Mouse (Mus musculus): ENCODE results near the gene Actg1. TPM values are rescaled to one million over a fixed set of nuclear protein-coding genes. Genes with fewer than 3 reads are reported as not detected.

The Actg1 gene
- polyA plus RNA-seq (2012; rRNA removed): 1,539 and 1,751 TPM in 2 replicates

- under 1% methylated on average over 102 of the region's 103 CpGs for WGBS
- no peak for DNase-seq (ENCODE audit: low read depth, low spot score)
Observed at GRCm38 (mm10) chr11:120347791-120348683, at the start of gene Actg1. Gene Actg1 (minus strand): TSS chr11:120348542.

- no peak for DNase-seq (ENCODE audit: low read depth, low spot score)
- WGBS: 78% methylated on average over 2 of the region's 2 CpGs
Observed at GRCm38 (mm10) chr11:120397602-120398001, 49.3 kb upstream of the Actg1 start.

- 74% methylated on average over 4 of the region's 4 CpGs for WGBS
- DNase-seq (ENCODE audit: low read depth, low spot score): no peak
Observed at GRCm38 (mm10) chr11:120395661-120396060, 47.3 kb upstream of the Actg1 start.

- WGBS: 85% methylated on average over 9 of the region's 9 CpGs
- DNase-seq (ENCODE audit: low read depth, low spot score): no peak
Observed at GRCm38 (mm10) chr11:120388580-120388979, 40.2 kb upstream of the Actg1 start.

- WGBS: 49% methylated on average over 2 of the region's 2 CpGs
Observed at GRCm38 (mm10) chr11:120387157-120387556, 38.8 kb upstream of the Actg1 start.

GRCm38 (mm10) chr11:120386632-120387031 lies 38.3 kb upstream of the Actg1 start:
- no peak for DNase-seq (ENCODE audit: low read depth, low spot score)
- WGBS: 95% methylated on average over 6 of the region's 6 CpGs

More at GRCm38 (mm10) chr11:120387157-120387556, 38.8 kb upstream of the Actg1 start:
- DNase-seq (ENCODE audit: low read depth, low spot score): no peak

GRCm38 (mm10) chr11:120382509-120382908 lies 34.2 kb upstream of the Actg1 start:
- DNase-seq (ENCODE audit: low read depth, low spot score): no peak
- WGBS: 94% methylated on average over 9 of the region's 9 CpGs

GRCm38 (mm10) chr11:120381157-120381556 lies 32.8 kb upstream of the Actg1 start:
- DNase-seq (ENCODE audit: low read depth, low spot score): no peak
- 90% methylated on average over 4 of the region's 4 CpGs for WGBS

- no peak for DNase-seq (ENCODE audit: low read depth, low spot score)
- 95% methylated on average over 3 of the region's 3 CpGs for WGBS
Observed at GRCm38 (mm10) chr11:120380271-120380670, 31.9 kb upstream of the Actg1 start.

GRCm38 (mm10) chr11:120378611-120379540 lies 30.5 kb upstream of the Actg1 start, which contains the start of gene Faap100:
Gene Faap100 (minus strand): TSS chr11:120378764.
- WGBS: 8% methylated on average over 54 of the region's 54 CpGs
- peak; percentile 61 for DNase-seq (ENCODE audit: low read depth, low spot score)

- DNase-seq (ENCODE audit: low read depth, low spot score): no peak
- WGBS: 2% methylated on average over 40 of the region's 40 CpGs
Observed at GRCm38 (mm10) chr11:120378031-120378610, 29.8 kb upstream of the Actg1 start.

GRCm38 (mm10) chr11:120377337-120377736 lies 29.0 kb upstream of the Actg1 start:
- WGBS: 53% methylated on average over 10 of the region's 10 CpGs
- no peak for DNase-seq (ENCODE audit: low read depth, low spot score)

- WGBS: 91% methylated on average over 17 of the region's 17 CpGs
- no peak for DNase-seq (ENCODE audit: low read depth, low spot score)
Observed at GRCm38 (mm10) chr11:120376302-120377160, 28.2 kb upstream of the Actg1 start.

- WGBS: 93% methylated on average over 10 of the region's 10 CpGs
- DNase-seq (ENCODE audit: low read depth, low spot score): no peak
Observed at GRCm38 (mm10) chr11:120375324-120375723, 27.0 kb upstream of the Actg1 start.

- whole genome bisulfite sequencing: 83% methylated on average over 23 of the region's 23 CpGs
- no peak for DNase-seq (ENCODE audit: low read depth, low spot score)
Observed at GRCm38 (mm10) chr11:120373820-120374586, 25.7 kb upstream of the Actg1 start.

- DNase-seq (ENCODE audit: low read depth, low spot score): no peak
- 79% methylated on average over 13 of the region's 13 CpGs for whole genome bisulfite sequencing
Observed at GRCm38 (mm10) chr11:120373025-120373424, 24.7 kb upstream of the Actg1 start.

GRCm38 (mm10) chr11:120369656-120370055 lies 21.3 kb upstream of the Actg1 start:
- DNase-seq (ENCODE audit: low read depth, low spot score): no peak
- 26% methylated on average over 8 of the region's 8 CpGs for WGBS

- DNase-seq (ENCODE audit: low read depth, low spot score): no peak
- WGBS: 34% methylated on average over 7 of the region's 7 CpGs
Observed at GRCm38 (mm10) chr11:120366443-120367027, 18.2 kb upstream of the Actg1 start.
